Mouse (Mus musculus) hindbrain, embryonic 10.5 days (tissue): ENCODE results near the gene Gm9573. TPM values are rescaled to one million over a fixed set of nuclear protein-coding genes. Genes with fewer than 3 reads are reported as not detected.

ENCODE experiments used
- DNase-seq: peaks from one replicate; pipeline ENCODE4 v3.0.0-alpha.2; 2017; ENCODE audit warnings: low spot score
- H3K27ac ChIP-seq: fragments of 300-500 bp; sonication (generic); 2 replicates; pipeline ENCODE4 v1.5.1; 2016; ENCODE audit warnings: mild to moderate bottlenecking, moderate library complexity
- H3K27me3 ChIP-seq: fragments of 300-500 bp; sonication (generic); 2 replicates; pipeline ENCODE4 v1.6.1; 2016; ENCODE audit warnings: mild to moderate bottlenecking; ENCODE audit not compliant: poor library complexity, insufficient read depth, severe bottlenecking
- H3K36me3 ChIP-seq: fragments of 300-500 bp; sonication (generic); 2 replicates; pipeline ENCODE4 v1.6.1; 2016; ENCODE audit warnings: mild to moderate bottlenecking, moderate library complexity
- H3K4me1 ChIP-seq: fragments of 300-500 bp; sonication (generic); replicated peaks from 2 replicates; pipeline ENCODE4 v1.6.1; 2016; ENCODE audit warnings: mild to moderate bottlenecking
- H3K4me3 ChIP-seq: fragments of 300-500 bp; sonication (generic); 2 replicates; pipeline ENCODE4 v1.5.1; 2016; ENCODE audit warnings: mild to moderate bottlenecking, moderate library complexity
- H3K9me3 ChIP-seq: fragments of 300-500 bp; sonication (generic); 2 replicates; pipeline ENCODE4 v1.6.1; 2016; ENCODE audit warnings: mild to moderate bottlenecking, moderate library complexity
- WGBS: fragments of 180-500 bp; shearing (Covaris S2); methylation state at CpG from one replicate; pipeline ENCODE4 v1.1.7; 2016; 5-methylcytosine and 5-hydroxymethylcytosine counted together
- polyA plus RNA-seq: library from polyadenylated mRNA; unstranded; fragments of >200 nt; fragmentation: Nextera tagmentation; extraction: Ambion mirVana; gene quantifications from 2 replicates; pipeline ENCODE4 v1.2.1, GENCODE M21; 2016

The Gm9573 gene
- polyA plus RNA-seq, 1 experiment from 2014 or later: not detected

GRCm38 (mm10) chr17:35638475-35639190 is 12.2 kb upstream of the Gm9573 start:
- H3K4me3 ChIP-seq: peak overlapping the region; percentile 28
- WGBS: 26% methylated on average over 14 of the region's 14 CpGs
- peak; percentile 57 for DNase-seq

GRCm38 (mm10) chr17:35636363-35636762 is 9.9 kb upstream of the Gm9573 start:
- Histone ChIP-seq H3K27me3 (peaks cover 14% of the 10 kb centered on the region; the same call in 1 of the 2 replicates), H3K27ac (no peak overlapping the region; the same call in 1 of the 2 replicates), H3K4me1 (peaks cover 17% of the 10 kb centered on the region), H3K36me3 (no peaks in the 10 kb centered on the region), H3K9me3 (no peaks in the 10 kb centered on the region), H3K4me3 (no peak overlapping the region)
- 38% methylated on average over 5 of the region's 5 CpGs for WGBS
- no peak for DNase-seq

More at GRCm38 (mm10) chr17:35638475-35639190, 12.2 kb upstream of the Gm9573 start:
- Histone ChIP-seq H3K36me3 (no peaks in the 10 kb centered on the region), H3K9me3 (no peaks in the 10 kb centered on the region), H3K27me3 (peaks cover 14% of the 10 kb centered on the region; the same call in 1 of the 2 replicates), H3K4me1 (peaks cover 17% of the 10 kb centered on the region), H3K27ac (no peak overlapping the region)

GRCm38 (mm10) chr17:35635699-35636111 is 9.3 kb upstream of the Gm9573 start:
- H3K27me3 ChIP-seq: peaks cover 14% of the 10 kb centered on the region; the same call in 1 of the 2 replicates
- no peak overlapping the region for H3K27ac ChIP-seq
- no peaks in the 10 kb centered on the region for H3K36me3 ChIP-seq
- DNase-seq: peak; percentile 67
- peaks cover 17% of the 10 kb centered on the region for H3K4me1 ChIP-seq
- H3K4me3 ChIP-seq: peak overlapping the region; percentile 47
- 4% methylated on average over 15 of the region's 15 CpGs for WGBS
- H3K9me3 ChIP-seq: no peaks in the 10 kb centered on the region

- Histone ChIP-seq H3K36me3 (no peaks in the 10 kb centered on the region), H3K4me3 (peak overlapping the region; percentile 47; the same call in 1 of the 2 replicates), H3K4me1 (peaks cover 17% of the 10 kb centered on the region), H3K27me3 (peaks cover 14% of the 10 kb centered on the region; the same call in 1 of the 2 replicates), H3K9me3 (no peaks in the 10 kb centered on the region), H3K27ac (no peak overlapping the region)
- 80% methylated on average over 3 of the region's 3 CpGs for WGBS
- no peak for DNase-seq
Observed at GRCm38 (mm10) chr17:35635202-35635601, 8.8 kb upstream of the Gm9573 start.

GRCm38 (mm10) chr17:35633992-35634391 is 7.6 kb upstream of the Gm9573 start:
- WGBS: 21% methylated on average over 1 of the region's 1 CpGs
- Histone ChIP-seq H3K27me3 (peaks cover 14% of the 10 kb centered on the region; the same call in 1 of the 2 replicates), H3K4me1 (peaks cover 17% of the 10 kb centered on the region), H3K36me3 (no peaks in the 10 kb centered on the region), H3K9me3 (no peaks in the 10 kb centered on the region), H3K4me3 (no peak overlapping the region), H3K27ac (no peak overlapping the region)
- peak; percentile 32 for DNase-seq

- WGBS: 80% methylated on average over 4 of the region's 4 CpGs
- no peak for DNase-seq
- Histone ChIP-seq H3K27me3 (no peaks in the 10 kb centered on the region), H3K4me3 (no peak overlapping the region), H3K9me3 (0 out of 2 replicates have a peak, but pooled peaks cover 4% of the 10 kb centered on the region), H3K4me1 (no peaks in the 10 kb centered on the region), H3K36me3 (no peaks in the 10 kb centered on the region), H3K27ac (no peak overlapping the region)
Observed at GRCm38 (mm10) chr17:35617127-35617526, 9.3 kb downstream of the Gm9573 start.

GRCm38 (mm10) chr17:35601736-35602354 is 24.6 kb downstream of the Gm9573 start:
- Histone ChIP-seq H3K27me3 (no peaks in the 10 kb centered on the region), H3K4me3 (no peak overlapping the region), H3K9me3 (peaks cover 4% of the 10 kb centered on the region; the same call in 1 of the 2 replicates), H3K4me1 (no peaks in the 10 kb centered on the region), H3K36me3 (no peaks in the 10 kb centered on the region), H3K27ac (no peak overlapping the region)
- WGBS: 64% methylated on average over 8 of the region's 8 CpGs
- no peak for DNase-seq

GRCm38 (mm10) chr17:35601249-35601648 is 25.2 kb downstream of the Gm9573 start, which contains the start of gene Sfta2:
TSS of gene Sfta2 (plus strand) at chr17:35601549.
- DNase-seq: no peak
- H3K9me3 ChIP-seq: peaks cover 4% of the 10 kb centered on the region; the same call in 1 of the 2 replicates
- WGBS: 73% methylated on average over 2 of the region's 2 CpGs
- no peaks in the 10 kb centered on the region for H3K4me1 ChIP-seq
- no peak within 1 kb of the TSS for H3K27ac ChIP-seq
- H3K27me3 ChIP-seq: no peaks in the 10 kb centered on the region
- no peaks in the 10 kb centered on the region for H3K36me3 ChIP-seq
- no peak within 1 kb of the TSS for H3K4me3 ChIP-seq

GRCm38 (mm10) chr17:35597399-35597798 is 29.0 kb downstream of the Gm9573 start:
- Histone ChIP-seq H3K27ac (no peak overlapping the region), H3K4me3 (no peak overlapping the region), H3K36me3 (no peaks in the 10 kb centered on the region), H3K4me1 (no peaks in the 10 kb centered on the region), H3K9me3 (peaks cover 4% of the 10 kb centered on the region; the same call in 1 of the 2 replicates), H3K27me3 (no peaks in the 10 kb centered on the region)
- 91% methylated on average over 3 of the region's 3 CpGs for WGBS
- DNase-seq: no peak

GRCm38 (mm10) chr17:35594456-35594855 is 32.0 kb downstream of the Gm9573 start:
- Histone ChIP-seq H3K36me3 (no peaks in the 10 kb centered on the region), H3K27ac (no peak overlapping the region), H3K4me3 (no peak overlapping the region), H3K4me1 (no peaks in the 10 kb centered on the region), H3K27me3 (no peaks in the 10 kb centered on the region), H3K9me3 (peaks cover 4% of the 10 kb centered on the region; the same call in 1 of the 2 replicates)
- 84% methylated on average over 7 of the region's 7 CpGs for WGBS
- no peak for DNase-seq

- Histone ChIP-seq H3K9me3 (peaks cover 4% of the 10 kb centered on the region; the same call in 1 of the 2 replicates), H3K27me3 (no peaks in the 10 kb centered on the region), H3K36me3 (no peaks in the 10 kb centered on the region), H3K27ac (no peak overlapping the region), H3K4me3 (no peak overlapping the region), H3K4me1 (no peaks in the 10 kb centered on the region)
- DNase-seq: no peak
- WGBS: 39% methylated on average over 4 of the region's 4 CpGs
Observed at GRCm38 (mm10) chr17:35593786-35594185, 32.7 kb downstream of the Gm9573 start.

GRCm38 (mm10) chr17:35592131-35592530 is 34.3 kb downstream of the Gm9573 start:
- H3K4me3 ChIP-seq: no peak overlapping the region
- peaks cover 5% of the 10 kb centered on the region; the same call in 1 of the 2 replicates for H3K9me3 ChIP-seq
- H3K27me3 ChIP-seq: no peaks in the 10 kb centered on the region
- H3K4me1 ChIP-seq: 0 out of 2 replicates have a peak, but pooled peaks cover 3% of the 10 kb centered on the region
- no peaks in the 10 kb centered on the region for H3K36me3 ChIP-seq
- no peak overlapping the region for H3K27ac ChIP-seq
- WGBS: 91% methylated on average over 9 of the region's 9 CpGs
- no peak for DNase-seq

GRCm38 (mm10) chr17:35591731-35592130 is 34.7 kb downstream of the Gm9573 start:
- H3K4me3 ChIP-seq: no peak overlapping the region
- peaks cover 3% of the 10 kb centered on the region; the same call in 1 of the 2 replicates for H3K9me3 ChIP-seq
- no peaks in the 10 kb centered on the region for H3K36me3 ChIP-seq
- 94% methylated on average over 15 of the region's 15 CpGs for WGBS
- H3K27ac ChIP-seq: no peak overlapping the region
- no peak for DNase-seq
- 0 out of 2 replicates have a peak, but pooled peaks cover 3% of the 10 kb centered on the region for H3K4me1 ChIP-seq
- no peaks in the 10 kb centered on the region for H3K27me3 ChIP-seq
